Mouse (Mus musculus) monocyte, adult 5-6 weeks (primary cell): Measurements from ENCODE around the gene Nxn. TPM values are rescaled to one million over a fixed set of nuclear protein-coding genes. Genes with fewer than 3 reads are reported as not detected.

ENCODE experiments used
- ATAC-seq: fragments of 153-309, 156-312 bp; replicated peaks from 2 replicates; pipeline ENCODE4 v1.8.0; 2017; ENCODE audit warnings: mild to moderate bottlenecking; ENCODE audit not compliant: low TSS enrichment, insufficient number of reproducible peaks, severe bottlenecking, poor library complexity, low FRiP score
- total RNA-seq: library from RNA; stranded (forward); fragments of 200-1000, 200-491, 200-594 nt; gene quantifications from 3 replicates; pipeline ENCODE4 v1.2.3, GENCODE M21; 2017

Gene Nxn
- total RNA-seq, 1 experiment from 2014 or later, result 1.9 TPM

- ATAC-seq, result no peak
These were observed 108.6 kb downstream of the Nxn start for GRCm38 (mm10) chr11:76290367-76290766.

GRCm38 (mm10) chr11:76288645-76289044 is 110.3 kb downstream of the Nxn start:
- no peak for ATAC-seq

GRCm38 (mm10) chr11:76287301-76287700 is 111.6 kb downstream of the Nxn start:
- ATAC-seq, result no peak

GRCm38 (mm10) chr11:76286534-76287126 is 112.3 kb downstream of the Nxn start:
- no peak for ATAC-seq

GRCm38 (mm10) chr11:76285431-76286075 is 113.4 kb downstream of the Nxn start:
- ATAC-seq, result no peak

GRCm38 (mm10) chr11:76283841-76284240 is 115.1 kb downstream of the Nxn start:
- no peak for ATAC-seq

- ATAC-seq, result no peak
These were observed 119.0 kb downstream of the Nxn start for GRCm38 (mm10) chr11:76279971-76280370.

GRCm38 (mm10) chr11:76278960-76279852 is 119.7 kb downstream of the Nxn start:
- no peak for ATAC-seq

GRCm38 (mm10) chr11:76272440-76272839 is 126.5 kb downstream of the Nxn start:
- ATAC-seq, result no peak

- ATAC-seq, result no peak
These were observed 130.3 kb downstream of the Nxn start for GRCm38 (mm10) chr11:76268521-76269065.

GRCm38 (mm10) chr11:76268001-76268459 is 130.9 kb downstream of the Nxn start:
- no peak for ATAC-seq

GRCm38 (mm10) chr11:76267550-76267949 is 131.4 kb downstream of the Nxn start:
- ATAC-seq, result no peak

- ATAC-seq, result no peak
These were observed 136.2 kb downstream of the Nxn start for GRCm38 (mm10) chr11:76262611-76263351.

GRCm38 (mm10) chr11:76261224-76261623 is 137.7 kb downstream of the Nxn start:
- peak; percentile 45 for ATAC-seq

GRCm38 (mm10) chr11:76260208-76261050 is 138.5 kb downstream of the Nxn start:
- ATAC-seq, result 0 out of 2 replicates have a peak, but pooled peaks have one; percentile 10

GRCm38 (mm10) chr11:76258511-76258910 is 140.4 kb downstream of the Nxn start:
- no peak for ATAC-seq

- ATAC-seq, result no peak
These were observed 141.6 kb downstream of the Nxn start for GRCm38 (mm10) chr11:76257386-76257785.

GRCm38 (mm10) chr11:76256129-76256528 is 142.8 kb downstream of the Nxn start:
- ATAC-seq, result no peak
